Comparison of ENCODE assay signal across 13 mouse cellular contexts in genomic region chr17:8526815-8527261, GRCm38 (mm10). TPM values are rescaled to one million over a fixed set of nuclear protein-coding genes. Genes with fewer than 3 reads are reported as not detected.
DNase-seq lines count a peak whose midpoint lies in the region; ATAC-seq and TF ChIP-seq lines count a peak whose summit lies in the region.
"Had no signal": no experiment of that assay in that cellular context is flagged by ENCODE, and none has a peak within 500 bp of the region (broad histone marks: within the 10 kb centered on the region; RNA-seq: fewer than 3 reads in every experiment).

No protein-coding gene starts in this region.

- no peak overlapping the region for H3K9ac ChIP-seq in hindbrain, embryonic 14.5 days
- H3K9ac ChIP-seq in neural tube, embryonic 15.5 days (replicated peaks) = no peak overlapping the region
- H3K9ac ChIP-seq in stomach, postnatal 0 days (ENCODE audit: low read length) = no peak overlapping the region
- no peak overlapping the region for H3K9ac ChIP-seq in forebrain, postnatal 0 days
- H3K9ac ChIP-seq: intestine, embryonic 15.5 days; lung, embryonic 14.5 days had no signal

- peak overlapping the region; percentile 91; the same call in 1 of the 2 replicates for H3K4me2 ChIP-seq in hindbrain, embryonic 14.5 days (replicated peaks)
- H3K4me2 ChIP-seq in neural tube, embryonic 15.5 days = peak overlapping the region; percentile 97; the same call in 1 of the 2 replicates
- 0 out of 2 replicates have a peak overlapping the region, but pooled peaks have one; percentile 27 for H3K4me2 ChIP-seq in stomach, postnatal 0 days (replicated peaks; ENCODE audit: low read depth)
- H3K4me2 ChIP-seq in forebrain, postnatal 0 days (ENCODE audit: low read depth) = no peak overlapping the region; the same call in 1 of the 2 replicates

- no peak for DNase-seq in hindbrain, embryonic 14.5 days (ENCODE audit: low spot score)
- DNase-seq in hindbrain, embryonic 10.5 days (ENCODE audit: low spot score) = no peak
- no peak for DNase-seq in neural tube, embryonic 10.5 days (ENCODE audit: extremely low spot score, low spot score)
- DNase-seq in cerebellum, postnatal 36 days = peak; percentile 61 to 66
- no peak for DNase-seq in stomach, postnatal 0 days (ENCODE audit: low spot score)
- DNase-seq in forebrain, postnatal 0 days = no peak
- DNase-seq: lung, embryonic 14.5 days had no signal

- H3K4me3 ChIP-seq in hindbrain, embryonic 14.5 days (replicated peaks; ENCODE audit: low read length) = no peak overlapping the region
- no peak overlapping the region for H3K4me3 ChIP-seq in hindbrain, embryonic 10.5 days
- no peak overlapping the region for H3K4me3 ChIP-seq in neural tube, embryonic 15.5 days (replicated peaks)
- H3K4me3 ChIP-seq in stomach, postnatal 0 days (ENCODE audit: low read depth, low read length) = peak overlapping the region; percentile 17; the same call in 1 of the 2 replicates
- no peak overlapping the region; the same call in 1 of the 2 replicates for H3K4me3 ChIP-seq in forebrain, postnatal 0 days (ENCODE audit: low read depth, low read length)

- 15% methylated on average over 9 of the region's 9 CpGs for WGBS in hindbrain, embryonic 14.5 days
- WGBS in hindbrain, embryonic 10.5 days = 16% methylated on average over 9 of the region's 9 CpGs
- 29% methylated on average over 8 of the region's 9 CpGs for WGBS in neural tube, embryonic 15.5 days
- 13% methylated on average over 9 of the region's 9 CpGs for WGBS in stomach, postnatal 0 days
- WGBS in forebrain, postnatal 0 days = 24% methylated on average over 8 of the region's 9 CpGs

- peaks cover 28% of the 10 kb centered on the region for H3K27me3 ChIP-seq in hindbrain, embryonic 14.5 days (ENCODE audit: control insufficient read depth, insufficient read depth, low read length)
- peaks cover 68% of the 10 kb centered on the region for H3K27me3 ChIP-seq in hindbrain, embryonic 10.5 days (ENCODE audit: insufficient read depth, poor library complexity, severe bottlenecking)
- peaks cover 17% of the 10 kb centered on the region for H3K27me3 ChIP-seq in neural tube, embryonic 15.5 days (replicated peaks)
- H3K27me3 ChIP-seq in stomach, postnatal 0 days (ENCODE audit: control insufficient read depth, insufficient read depth, low read length) = 0 out of 2 replicates have a peak, but pooled peaks cover 4% of the 10 kb centered on the region
- no peaks in the 10 kb centered on the region for H3K27me3 ChIP-seq in forebrain, postnatal 0 days (ENCODE audit: insufficient read depth, low read length)

- no peaks in the 10 kb centered on the region for H3K9me3 ChIP-seq in hindbrain, embryonic 14.5 days (ENCODE audit: control insufficient read depth, low read length)
- H3K9me3 ChIP-seq in hindbrain, embryonic 10.5 days = no peaks in the 10 kb centered on the region
- no peaks in the 10 kb centered on the region for H3K9me3 ChIP-seq in neural tube, embryonic 15.5 days (replicated peaks)
- no peaks in the 10 kb centered on the region for H3K9me3 ChIP-seq in stomach, postnatal 0 days (ENCODE audit: control insufficient read depth, low read length)
- no peaks in the 10 kb centered on the region for H3K9me3 ChIP-seq in forebrain, postnatal 0 days (ENCODE audit: low read length)
- H3K9me3 ChIP-seq: intestine, embryonic 15.5 days had no signal

- H3K36me3 ChIP-seq in hindbrain, embryonic 14.5 days (replicated peaks; ENCODE audit: control insufficient read depth, insufficient read depth) = no peaks in the 10 kb centered on the region
- H3K36me3 ChIP-seq in hindbrain, embryonic 10.5 days = no peaks in the 10 kb centered on the region
- no peaks in the 10 kb centered on the region for H3K36me3 ChIP-seq in neural tube, embryonic 15.5 days
- H3K36me3 ChIP-seq in stomach, postnatal 0 days (ENCODE audit: control insufficient read depth, insufficient read depth, low read length) = no peaks in the 10 kb centered on the region
- H3K36me3 ChIP-seq in forebrain, postnatal 0 days (ENCODE audit: insufficient read depth) = no peaks in the 10 kb centered on the region
- H3K36me3 ChIP-seq: intestine, embryonic 15.5 days had no signal

- H3K4me1 ChIP-seq in hindbrain, embryonic 14.5 days (replicated peaks; ENCODE audit: control insufficient read depth, insufficient read depth, low read length) = peaks cover 23% of the 10 kb centered on the region
- H3K4me1 ChIP-seq in hindbrain, embryonic 10.5 days (replicated peaks) = peaks cover 37% of the 10 kb centered on the region
- peaks cover 34% of the 10 kb centered on the region for H3K4me1 ChIP-seq in neural tube, embryonic 15.5 days
- 0 out of 2 replicates have a peak, but pooled peaks cover 6% of the 10 kb centered on the region for H3K4me1 ChIP-seq in stomach, postnatal 0 days (replicated peaks; ENCODE audit: control insufficient read depth, insufficient read depth)
- peaks cover 14% of the 10 kb centered on the region for H3K4me1 ChIP-seq in forebrain, postnatal 0 days (ENCODE audit: insufficient read depth)

- TF ChIP-seq EP300 in stomach, postnatal 0 days (optimal IDR thresholded peaks at IDR 0.05) = no peak

- no peak for TF ChIP-seq CTCF in stomach, postnatal 0 days (IDR thresholded peaks at IDR 0.05; ENCODE audit: low read depth)
- TF ChIP-seq CTCF in forebrain, postnatal 0 days (IDR thresholded peaks at IDR 0.05; ENCODE audit: low read depth) = no peak

- ATAC-seq in hindbrain, embryonic 14.5 days (ENCODE audit: low FRiP score) = no peak
- no peak for ATAC-seq in neural tube, embryonic 15.5 days (ENCODE audit: low FRiP score)
- no peak for ATAC-seq in stomach, postnatal 0 days (ENCODE audit: low FRiP score, low TSS enrichment)
- no peak for ATAC-seq in forebrain, postnatal 0 days
- ATAC-seq: intestine, embryonic 15.5 days had no signal

- H3K27ac ChIP-seq in hindbrain, embryonic 14.5 days = no peak overlapping the region
- H3K27ac ChIP-seq in hindbrain, embryonic 10.5 days = no peak overlapping the region
- no peak overlapping the region for H3K27ac ChIP-seq in neural tube, embryonic 15.5 days (replicated peaks)
- H3K27ac ChIP-seq in stomach, postnatal 0 days (replicated peaks) = no peak overlapping the region
- no peak overlapping the region for H3K27ac ChIP-seq in forebrain, postnatal 0 days (ENCODE audit: low read depth, low read length)
- H3K27ac ChIP-seq: intestine, embryonic 15.5 days had no signal

RNA-seq across cellular contexts. Expression of gene Pde10a, which starts 1.7 kb away (rescaled TPM):
- polyA plus RNA-seq in hindbrain, embryonic 14.5 days (2014; fragmentation: Nextera tagmentation; extraction: Ambion mirVana) = 14.7 and 15.8 TPM in 2 replicates
- polyA plus RNA-seq in hindbrain, embryonic 10.5 days (2016; fragmentation: Nextera tagmentation; extraction: Ambion mirVana) = 4.4 and 7.2 TPM in 2 replicates
- polyA plus RNA-seq in neural tube, embryonic 15.5 days (2015; fragmentation: Nextera tagmentation; extraction: Ambion mirVana) = 10.6 and 12.5 TPM in 2 replicates
- polyA plus RNA-seq in stomach, postnatal 0 days (2015; fragmentation: Nextera tagmentation; extraction: Ambion mirVana) = 0.69 and 0.98 TPM in 2 replicates
- total RNA-seq in forebrain, postnatal 0 days (2014; rRNA removed) = 55.4 and 71.2 TPM in 2 replicates
- polyA plus RNA-seq in forebrain, postnatal 0 days (2015; fragmentation: Nextera tagmentation; extraction: Ambion mirVana) = 11.6 and 14.7 TPM in 2 replicates
- total RNA-seq: monocyte, adult 5-6 weeks had no signal

RNA-seq across cellular contexts. Expression of gene Gm17087, which starts 39.9 kb away (rescaled TPM):
- polyA plus RNA-seq in hindbrain, embryonic 14.5 days (2014; fragmentation: Nextera tagmentation; extraction: Ambion mirVana) = not detected in 2 replicates
- not detected in 2 replicates for polyA plus RNA-seq in hindbrain, embryonic 10.5 days (2016; fragmentation: Nextera tagmentation; extraction: Ambion mirVana)
- not detected in 2 replicates for polyA plus RNA-seq in neural tube, embryonic 15.5 days (2015; fragmentation: Nextera tagmentation; extraction: Ambion mirVana)
- not detected in 2 replicates for polyA plus RNA-seq in stomach, postnatal 0 days (2015; fragmentation: Nextera tagmentation; extraction: Ambion mirVana)
- total RNA-seq in forebrain, postnatal 0 days (2014; rRNA removed) = not detected in 2 replicates
- polyA plus RNA-seq in forebrain, postnatal 0 days (2015; fragmentation: Nextera tagmentation; extraction: Ambion mirVana) = not detected in 2 replicates
- total RNA-seq: layer of hippocampus, postnatal 10 days; monocyte, adult 5-6 weeks had no signal
- polyA plus RNA-seq: gonadal fat pad, adult 2 months; intestine, embryonic 15.5 days; lung, embryonic 14.5 days; testis, adult 2 months had no signal

Comparison
In these comparisons a context has a peak if more than half of its experiments do, and no peak if none do; other contexts are left out.
1. DNase-seq: peak in cerebellum, postnatal 36 days (2 of 2); none in hindbrain, embryonic 14.5 days (single experiment), hindbrain, embryonic 10.5 days (single experiment), neural tube, embryonic 10.5 days (single experiment), stomach, postnatal 0 days (single experiment) and forebrain, postnatal 0 days (single experiment).